Mouse (Mus musculus) CH12.LX (cell line): ENCODE results near the gene Ceacam9. TPM values are rescaled to one million over a fixed set of nuclear protein-coding genes. Genes with fewer than 3 reads are reported as not detected.

Experiments
- DNase-seq: peaks from one replicate; pipeline ENCODE4 v3.0.0-alpha.2; 2013; ENCODE audit errors: extremely low read depth
- H3K27ac ChIP-seq: 2 replicates; pipeline ENCODE4 v1.5.1; 2012; ENCODE audit warnings: low read depth, mild to moderate bottlenecking, control low read depth, moderate library complexity; ENCODE audit not compliant: insufficient read depth
- H3K27me3 ChIP-seq: replicated peaks from 2 replicates; pipeline ENCODE3; 2012; ENCODE audit warnings: inconsistent platforms
- H3K36me3 ChIP-seq, 2 experiments: replicated peaks in 1 of 2; 2 replicates each; pipeline versions ENCODE3 to v1.6.1; 2012; ENCODE audit warnings: inconsistent platforms in 1 of 2, low read length in 1 of 2, mild to moderate bottlenecking in 1 of 2, mixed read lengths in 1 of 2, moderate library complexity in 1 of 2; ENCODE audit not compliant: control insufficient read depth in 1 of 2, insufficient read depth in 1 of 2
- H3K4me1 ChIP-seq, 2 experiments: 2 replicates each; pipeline ENCODE4 v1.6.1; 2012; ENCODE audit warnings: inconsistent platforms in 1 of 2, moderate library complexity in 1 of 2; ENCODE audit not compliant: insufficient read depth in 2 of 2, control insufficient read depth in 1 of 2
- H3K4me2 ChIP-seq: 2 replicates; pipeline ENCODE4 v1.6.1; 2012; ENCODE audit warnings: low read depth, mild to moderate bottlenecking, control low read depth; ENCODE audit not compliant: poor library complexity, insufficient read depth, severe bottlenecking
- H3K4me3 ChIP-seq, 3 experiments: fragments of 150-350 bp in 1 of 3; sonication (generic) in 1 of 3; replicated peaks in 1 of 3; 2 replicates each; pipeline versions ENCODE3 to v1.5.1; 2011 to 2012; ENCODE audit warnings: low read depth in 2 of 3, low read length in 2 of 3, mild to moderate bottlenecking in 2 of 3, moderate library complexity in 2 of 3, control low read depth in 1 of 3, improper control_type of control experiment in 1 of 3, inconsistent platforms in 1 of 3, mixed read lengths in 1 of 3; ENCODE audit not compliant: poor library complexity in 1 of 3
- H3K79me2 ChIP-seq: replicated peaks from 2 replicates; pipeline ENCODE4 v1.6.1; 2012; ENCODE audit warnings: mild to moderate bottlenecking, moderate library complexity; ENCODE audit not compliant: control insufficient read depth, poor library complexity, insufficient read depth, severe bottlenecking; ENCODE audit errors: extremely low read depth
- H3K9ac ChIP-seq: 2 replicates; pipeline ENCODE4 v1.6.1; 2012; ENCODE audit warnings: low read depth, mild to moderate bottlenecking, control low read depth, moderate library complexity; ENCODE audit not compliant: insufficient read depth
- H3K9me3 ChIP-seq: replicated peaks from 2 replicates; pipeline ENCODE3; 2012; ENCODE audit warnings: low read length, inconsistent platforms, mixed read lengths
- CHD1 ChIP-seq: IDR thresholded peaks from 2 replicates; pipeline ENCODE4 v1.6.1; 2012; ENCODE audit warnings: low read depth, low read length, improper control_type of control experiment, inconsistent platforms
- CHD2 ChIP-seq: IDR thresholded peaks from 2 replicates; pipeline ENCODE4 v1.6.1; 2011; ENCODE audit warnings: low read length, improper control_type of control experiment
- E2F4 ChIP-seq: IDR thresholded peaks from 2 replicates; pipeline ENCODE4 v1.6.1; 2011; ENCODE audit warnings: low read depth, low read length, improper control_type of control experiment; ENCODE audit not compliant: insufficient replicate concordance
- ELF1 ChIP-seq: IDR thresholded peaks from 2 replicates; pipeline ENCODE4 v1.6.1; 2014; ENCODE audit warnings: low read depth, mild to moderate bottlenecking, inconsistent platforms, low read length, improper control_type of control experiment
- EP300 ChIP-seq: IDR thresholded peaks from 2 replicates; pipeline ENCODE4 v1.6.1; 2011; ENCODE audit warnings: low read length, improper control_type of control experiment
- ETS1 ChIP-seq: conservative IDR thresholded peaks from 2 replicates; pipeline ENCODE4 v1.6.1; 2012; ENCODE audit warnings: low read depth, mild to moderate bottlenecking, inconsistent platforms, low read length, improper control_type of control experiment, moderate library complexity
- GABPA ChIP-seq: IDR thresholded peaks from 2 replicates; pipeline ENCODE4 v1.6.1; 2012; ENCODE audit warnings: low read depth, low read length, improper control_type of control experiment, inconsistent platforms; ENCODE audit not compliant: insufficient replicate concordance
- IRF4 ChIP-seq: IDR thresholded peaks from 2 replicates; pipeline ENCODE4 v1.6.1; 2014; ENCODE audit warnings: low read depth, mild to moderate bottlenecking, inconsistent platforms, low read length, improper control_type of control experiment
- JUND ChIP-seq: conservative IDR thresholded peaks from 2 replicates; pipeline ENCODE4 v1.6.1; 2011; ENCODE audit warnings: low read depth, low read length, improper control_type of control experiment
- MAFK ChIP-seq: IDR thresholded peaks from 2 replicates; pipeline ENCODE4 v1.6.1; 2011; ENCODE audit warnings: low read length, improper control_type of control experiment; ENCODE audit not compliant: insufficient replicate concordance
- MAZ ChIP-seq: IDR thresholded peaks from 2 replicates; pipeline ENCODE4 v1.6.1; 2012; ENCODE audit warnings: low read depth, mild to moderate bottlenecking, inconsistent platforms, low read length, improper control_type of control experiment, moderate library complexity
- MEF2A ChIP-seq: IDR thresholded peaks from 2 replicates; pipeline ENCODE4 v1.6.1; 2014; ENCODE audit warnings: low read depth, mild to moderate bottlenecking, inconsistent platforms, low read length, improper control_type of control experiment, borderline replicate concordance
- MXI1 ChIP-seq: IDR thresholded peaks from 2 replicates; pipeline ENCODE4 v1.6.1; 2011; ENCODE audit warnings: mild to moderate bottlenecking, low read depth, low read length, improper control_type of control experiment
- MYC ChIP-seq: IDR thresholded peaks from 2 replicates; pipeline ENCODE4 v1.6.1; 2011; ENCODE audit warnings: low read depth, mild to moderate bottlenecking, improper control_type of control experiment, low read length
- NELFE ChIP-seq: IDR thresholded peaks from 2 replicates; pipeline ENCODE4 v1.6.1; 2011; ENCODE audit warnings: low read depth, low read length, improper control_type of control experiment
- PAX5 ChIP-seq: IDR thresholded peaks from 2 replicates; pipeline ENCODE4 v1.6.1; 2012; ENCODE audit warnings: low read length, inconsistent platforms, mixed read lengths
- RAD21 ChIP-seq: IDR thresholded peaks from 2 replicates; pipeline ENCODE4 v1.6.1; 2011; ENCODE audit warnings: low read depth, mild to moderate bottlenecking, low read length, improper control_type of control experiment, moderate library complexity
- SMC3 ChIP-seq: IDR thresholded peaks from 2 replicates; pipeline ENCODE4 v1.6.1; 2011; ENCODE audit warnings: low read depth, low read length, improper control_type of control experiment
- TBP ChIP-seq: conservative IDR thresholded peaks from 2 replicates; pipeline ENCODE4 v1.6.1; 2011; ENCODE audit warnings: low read depth, low read length, improper control_type of control experiment
- TCF12 ChIP-seq: IDR thresholded peaks from 2 replicates; pipeline ENCODE4 v1.6.1; 2014; ENCODE audit warnings: low read depth, mild to moderate bottlenecking, inconsistent platforms, low read length, improper control_type of control experiment
- UBTF ChIP-seq: IDR thresholded peaks from 2 replicates; pipeline ENCODE4 v1.6.1; 2012; ENCODE audit warnings: low read depth, mild to moderate bottlenecking, inconsistent platforms, low read length, improper control_type of control experiment, moderate library complexity
- USF2 ChIP-seq: conservative IDR thresholded peaks from 2 replicates; pipeline ENCODE4 v1.6.1; 2011; ENCODE audit warnings: low read depth, low read length, improper control_type of control experiment
- ZC3H11A ChIP-seq: IDR thresholded peaks from 2 replicates; pipeline ENCODE4 v1.6.1; 2012; ENCODE audit warnings: low read depth, mild to moderate bottlenecking, inconsistent platforms, low read length, improper control_type of control experiment
- ZKSCAN1 ChIP-seq: IDR thresholded peaks from 2 replicates; pipeline ENCODE4 v1.6.1; 2012; ENCODE audit warnings: low read depth, inconsistent platforms, low read length, improper control_type of control experiment, borderline replicate concordance
- ZNF384 ChIP-seq: IDR thresholded peaks from 2 replicates; pipeline ENCODE4 v1.6.1; 2012; ENCODE audit warnings: low read depth, low read length, improper control_type of control experiment, inconsistent platforms
- dilution Hi-C: fragments of 300-500 bp; cut with MboI; formaldehyde crosslinking; loops from 2 replicates; pipeline ENCODE4 v1.14.3; 2020; ENCODE audit warnings: low sequenced_read_pairs; ENCODE audit not compliant: extremely low pct_unique_long_range_greater_than_20kb, extremely low pct_ligation_motif_present
- in situ Hi-C: fragments of 300-500 bp; cut with MboI; formaldehyde crosslinking; loops from 3 replicates; pipeline ENCODE4 v1.14.3; 2019; ENCODE audit warnings: low sequenced_read_pairs, low pct_ligation_motif_present, low pct_unique_long_range_greater_than_20kb, mixed read lengths
- polyA plus RNA-seq: library from polyadenylated mRNA; unstranded; fragments of >175 nt; gene quantifications from 2 replicates; pipeline ENCODE4 v1.2.1, GENCODE M21; 2012; ENCODE audit warnings: low read depth; ENCODE audit not compliant: insufficient read length
- total RNA-seq, 2 experiments: library from RNA; depleted of rRNA; stranded (reverse); fragments of 300-350 nt in 1 of 2; fragments of >200 nt in 1 of 2; gene quantifications; 2 replicates each; pipeline ENCODE4 v1.2.3; 2012 to 2014

Ceacam9 gene
- total and polyA plus RNA-seq, 3 experiments: 0.21 TPM; not detected in 2

DNA sequence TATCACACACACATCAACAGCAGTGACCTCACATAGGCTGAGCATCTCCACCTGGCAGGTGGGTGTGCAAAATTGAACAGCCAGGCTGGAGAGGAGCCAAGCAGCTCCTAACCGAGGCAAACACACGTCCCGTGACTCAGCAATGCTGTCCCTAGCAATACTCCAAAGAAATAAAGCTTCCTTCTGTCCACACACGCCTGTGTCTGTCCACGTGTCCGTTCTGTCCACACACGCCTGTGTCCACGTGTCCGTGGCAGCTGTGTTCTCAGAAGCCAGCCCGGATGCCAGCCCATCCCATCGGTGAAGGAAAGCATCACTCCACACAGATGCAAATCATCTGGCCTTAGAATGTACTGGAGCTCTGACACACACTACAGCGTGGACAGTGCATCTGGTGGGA, 30.3 kb downstream of the Ceacam9 start:
- H3K4me3 ChIP-seq: no peak overlapping the region
- TF ChIP-seq TCF12 (no peak), USF2 (no peak), MAFK (no peak), PAX5 (no peak), ETS1 (no peak), JUND (no peak), RAD21 (no peak), TBP (no peak)
- TF ChIP-seq, all 38 proteins: peak for 0
- peaks cover 22 to 33% of the 10 kb centered on the region in 2 experiments for H3K36me3 ChIP-seq
- H3K4me1 ChIP-seq: peaks cover 0 to 2% of the 10 kb centered on the region in 2 experiments; a peak in 1 of 4 replicates
- no peaks in the 10 kb centered on the region for H3K27me3 ChIP-seq
- DNase-seq: no peak
- dilution Hi-C loops: no loop called here
- H3K9ac ChIP-seq: no peak overlapping the region
- in situ Hi-C loops: no loop called here
- H3K9me3 ChIP-seq: no peaks in the 10 kb centered on the region
- no peaks in the 10 kb centered on the region for H3K79me2 ChIP-seq
- no peak overlapping the region for H3K27ac ChIP-seq
- no peak overlapping the region for H3K4me2 ChIP-seq

GRCm38 (mm10) chr7:16755362-16756017, 33.8 kb downstream of the Ceacam9 start:
- no peak overlapping the region for H3K9ac ChIP-seq
- dilution Hi-C loops (no loop called here), in situ Hi-C loops (no loop called here)
- no peaks in the 10 kb centered on the region for H3K79me2 ChIP-seq
- no peaks in the 10 kb centered on the region for H3K9me3 ChIP-seq
- DNase-seq: no peak
- TF ChIP-seq ELF1: no peak
- no peak for TF ChIP-seq UBTF
- TF ChIP-seq IRF4: no peak
- TF ChIP-seq ZNF384: no peak
- TF ChIP-seq MEF2A: no peak
- TF ChIP-seq GABPA: no peak
- no peak for TF ChIP-seq NELFE
- no peak for TF ChIP-seq MXI1
- TF ChIP-seq MYC: no peak
- TF ChIP-seq SMC3: no peak
- TF ChIP-seq E2F4: no peak
- TF ChIP-seq MAZ: no peak
- no peak for TF ChIP-seq CHD1
- no peak for TF ChIP-seq PAX5
- TF ChIP-seq ZC3H11A: no peak
- TF ChIP-seq CHD2: no peak
- no peak for TF ChIP-seq EP300
- no peak for TF ChIP-seq ZKSCAN1
- peaks cover 0 to 3% of the 10 kb centered on the region in 2 experiments for H3K36me3 ChIP-seq
- H3K27me3 ChIP-seq: no peaks in the 10 kb centered on the region
- H3K4me3 ChIP-seq: no peak overlapping the region
- H3K27ac ChIP-seq: no peak overlapping the region
- H3K4me2 ChIP-seq: no peak overlapping the region
- H3K4me1 ChIP-seq: peaks cover 4 to 8% of the 10 kb centered on the region in 2 experiments; a peak in 3 of 4 replicates
